Mouse (Mus musculus): ENCODE measurements around the gene Myo1b.
A peak's percentile ranks its signal among the peaks of the same experiment; 100 is the strongest.

The Myo1b gene

GRCm38 (mm10) chr1:51915576-51916156, at the start of gene Myo1b:
Gene Myo1b (minus strand): TSS chr1:51916071.
- DNase-seq (ENCODE audit: low spot score), result peak; percentile 58

- no peak for DNase-seq (ENCODE audit: low spot score)
These were observed 48.8 kb upstream of the Myo1b start for GRCm38 (mm10) chr1:51964647-51965046.

GRCm38 (mm10) chr1:51947116-51947515, 31.2 kb upstream of the Myo1b start:
- no peak for DNase-seq (ENCODE audit: low spot score)

GRCm38 (mm10) chr1:51944755-51945154, 28.9 kb upstream of the Myo1b start:
- DNase-seq (ENCODE audit: low spot score), result peak; percentile 35

- no peak for DNase-seq (ENCODE audit: low spot score)
These were observed 22.5 kb upstream of the Myo1b start for GRCm38 (mm10) chr1:51938357-51938756.

- no peak for DNase-seq (ENCODE audit: low spot score)
These were observed 19.1 kb upstream of the Myo1b start for GRCm38 (mm10) chr1:51935006-51935405.

GRCm38 (mm10) chr1:51934176-51934924, 18.5 kb upstream of the Myo1b start:
- DNase-seq (ENCODE audit: low spot score), result no peak

GRCm38 (mm10) chr1:51932826-51933225, 17.0 kb upstream of the Myo1b start:
- DNase-seq (ENCODE audit: low spot score), result no peak

- DNase-seq (ENCODE audit: low spot score), result no peak
These were observed 15.7 kb upstream of the Myo1b start for GRCm38 (mm10) chr1:51931561-51931960.

- DNase-seq (ENCODE audit: low spot score), result no peak
These were observed 14.7 kb upstream of the Myo1b start for GRCm38 (mm10) chr1:51930584-51930983.

- DNase-seq (ENCODE audit: low spot score), result no peak
These were observed 13.7 kb upstream of the Myo1b start for GRCm38 (mm10) chr1:51929557-51929956.

GRCm38 (mm10) chr1:51922820-51923219, 6.9 kb upstream of the Myo1b start:
- DNase-seq (ENCODE audit: low spot score), result no peak

GRCm38 (mm10) chr1:51916276-51916675, 405 bp upstream of the Myo1b start:
- DNase-seq (ENCODE audit: low spot score), result no peak

GRCm38 (mm10) chr1:51915051-51915575, 758 bp downstream of the Myo1b start:
- DNase-seq (ENCODE audit: low spot score), result peak; percentile 61

- no peak for DNase-seq (ENCODE audit: low spot score)
These were observed 1.8 kb downstream of the Myo1b start for GRCm38 (mm10) chr1:51914095-51914494.

GRCm38 (mm10) chr1:51913071-51913814, 2.6 kb downstream of the Myo1b start:
- DNase-seq (ENCODE audit: low spot score), result no peak

- no peak for DNase-seq (ENCODE audit: low spot score)
These were observed 4.5 kb downstream of the Myo1b start for GRCm38 (mm10) chr1:51911331-51911730.

GRCm38 (mm10) chr1:51909204-51909603, 6.7 kb downstream of the Myo1b start:
- no peak for DNase-seq (ENCODE audit: low spot score)

GRCm38 (mm10) chr1:51907821-51908220, 8.1 kb downstream of the Myo1b start:
- no peak for DNase-seq (ENCODE audit: low spot score)

- DNase-seq (ENCODE audit: low spot score), result no peak
These were observed 9.5 kb downstream of the Myo1b start for GRCm38 (mm10) chr1:51906206-51906906.

- no peak for DNase-seq (ENCODE audit: low spot score)
These were observed 10.8 kb downstream of the Myo1b start for GRCm38 (mm10) chr1:51905073-51905472.

- no peak for DNase-seq (ENCODE audit: low spot score)
These were observed 18.7 kb downstream of the Myo1b start for GRCm38 (mm10) chr1:51897160-51897572.

All from ovary, postnatal 14 days (tissue).